Mouse (Mus musculus) left cerebral cortex, postnatal 14 days (tissue): ENCODE results near the gene Napepld. TPM values are rescaled to one million over a fixed set of nuclear protein-coding genes. Genes with fewer than 3 reads are reported as not detected.

Experiments
- DNase-seq, 2 experiments: peaks; one replicate each; pipeline ENCODE4 v3.0.0; 2021 to 2022; ENCODE audit warnings: low spot score in 2 of 2, mixed read lengths in 1 of 2
- intact Hi-C: fragments of 180-260 bp; cut with DNase I; formaldehyde crosslinking; loops from one replicate; pipeline ENCODE4 v1.15.1; 2025
- total RNA-seq, 2 experiments: library from RNA; stranded (reverse); gene quantifications; 2 replicates each; pipeline ENCODE4 v1.2.3; 2021

Napepld gene
- total RNA-seq, 2 experiments from 2014 or later = 8.6 to 9.0 TPM

GRCm38 (mm10) chr5:21675494-21675893, 25.7 kb downstream of the Napepld start:
- DNase-seq = no peak
- intact Hi-C loops = no loop called here

DNA sequence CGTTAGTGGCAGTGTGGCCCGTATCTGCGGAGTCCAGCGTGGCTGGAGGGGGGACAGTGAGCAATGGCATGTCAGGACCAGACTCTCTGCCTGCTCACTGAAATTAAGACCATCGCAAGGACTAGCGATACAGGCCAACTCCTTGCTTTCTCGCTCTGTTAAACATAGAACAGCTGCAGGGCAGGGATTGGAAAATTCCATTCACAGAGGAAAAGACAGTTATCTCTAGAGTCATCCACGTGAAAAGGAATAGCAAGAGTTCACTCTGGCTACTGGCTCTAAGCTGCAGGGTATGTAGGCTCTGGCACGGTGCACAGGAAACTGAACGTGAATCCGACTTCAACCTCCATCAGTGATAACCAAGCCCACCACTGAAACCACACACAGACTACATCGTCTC, 26.2 kb downstream of the Napepld start:
- intact Hi-C loops = no loop called here
- DNase-seq = no peak

DNA sequence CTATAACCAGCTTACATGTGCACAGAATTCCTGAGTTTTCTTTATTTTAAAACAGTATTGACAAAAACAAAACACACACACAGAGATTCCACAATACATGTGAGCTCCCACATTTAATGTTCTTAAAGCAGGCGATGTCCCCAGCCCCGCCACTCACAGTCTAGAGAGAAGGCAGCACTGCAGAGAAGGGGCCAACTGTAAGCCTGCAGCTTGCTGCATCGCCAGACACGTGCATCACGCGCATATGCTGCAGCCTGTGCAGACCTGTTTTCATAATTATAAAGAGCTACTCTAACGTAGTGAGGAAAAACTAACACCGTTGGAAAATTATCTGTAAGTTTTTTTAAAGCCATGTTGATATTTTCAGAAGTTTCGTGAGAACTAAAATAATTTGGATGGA, 27.5 kb downstream of the Napepld start:
- intact Hi-C loops = no loop called here

DNA sequence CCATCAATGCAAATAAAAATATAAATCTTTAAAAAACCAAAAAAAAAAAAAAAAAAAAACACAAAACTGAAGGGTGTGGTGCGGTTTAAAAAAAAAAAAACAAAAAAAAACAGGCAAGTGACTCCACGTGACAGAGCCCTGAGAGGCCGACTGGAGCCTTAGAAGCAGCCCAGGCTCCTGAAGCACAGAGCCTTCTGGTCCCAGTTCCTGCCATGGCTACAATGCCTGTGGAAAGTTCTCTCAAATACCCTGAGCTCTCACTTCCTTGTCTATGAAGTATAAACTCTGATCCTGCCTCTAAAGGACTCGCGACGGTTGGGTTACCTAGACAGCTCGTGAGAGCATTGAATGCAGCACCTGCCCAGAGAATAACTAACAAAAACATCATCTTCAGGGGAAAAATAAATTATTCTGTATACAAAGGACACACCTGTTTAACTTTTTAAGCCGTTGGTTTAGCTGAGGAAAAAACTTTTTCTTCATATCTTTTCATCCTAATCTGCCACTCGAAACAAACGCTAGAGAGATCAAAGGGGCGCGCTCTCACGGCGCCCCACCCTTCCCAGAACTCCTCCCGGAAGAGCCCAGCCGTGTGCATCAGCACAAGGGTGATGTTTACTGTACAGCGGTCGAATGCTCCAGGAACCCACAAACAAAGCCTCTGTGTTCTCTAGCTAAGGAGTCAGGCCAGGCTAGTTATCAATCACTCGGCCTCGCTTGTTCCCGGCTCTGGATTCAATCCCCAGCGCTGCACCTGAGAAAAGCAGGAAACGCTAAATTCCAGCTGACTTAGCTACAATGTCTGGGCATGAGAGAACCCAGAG, 28.2 kb downstream of the Napepld start:
- no peak for DNase-seq
- intact Hi-C loops = no loop called here

More for the DNA sequence above, 27.5 kb downstream of the Napepld start:
- no peak for DNase-seq

DNA sequence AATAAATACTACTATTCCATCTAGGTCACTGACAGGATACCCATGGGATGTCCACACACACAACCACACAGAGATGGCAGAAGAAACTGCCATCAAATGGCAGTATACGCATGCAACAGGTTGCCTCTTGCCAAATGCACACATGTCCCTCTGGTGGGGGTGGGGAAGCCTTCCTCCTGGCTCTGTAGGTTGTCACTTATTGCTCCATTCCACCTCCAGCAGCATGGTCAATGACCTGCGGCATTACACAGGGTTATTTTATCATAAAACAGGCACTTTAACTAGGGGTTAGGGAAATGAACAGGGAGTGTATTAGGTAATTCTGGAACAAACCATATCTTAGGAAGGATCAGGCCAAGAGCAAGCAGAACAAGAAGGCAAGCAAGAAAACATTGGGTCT, 31.9 kb downstream of the Napepld start:
- intact Hi-C loops = loop anchor here (10.0 kb wide), 1 partner anchor 845 kb away; no protein-coding TSS in a partner anchor
- DNase-seq = no peak

DNA sequence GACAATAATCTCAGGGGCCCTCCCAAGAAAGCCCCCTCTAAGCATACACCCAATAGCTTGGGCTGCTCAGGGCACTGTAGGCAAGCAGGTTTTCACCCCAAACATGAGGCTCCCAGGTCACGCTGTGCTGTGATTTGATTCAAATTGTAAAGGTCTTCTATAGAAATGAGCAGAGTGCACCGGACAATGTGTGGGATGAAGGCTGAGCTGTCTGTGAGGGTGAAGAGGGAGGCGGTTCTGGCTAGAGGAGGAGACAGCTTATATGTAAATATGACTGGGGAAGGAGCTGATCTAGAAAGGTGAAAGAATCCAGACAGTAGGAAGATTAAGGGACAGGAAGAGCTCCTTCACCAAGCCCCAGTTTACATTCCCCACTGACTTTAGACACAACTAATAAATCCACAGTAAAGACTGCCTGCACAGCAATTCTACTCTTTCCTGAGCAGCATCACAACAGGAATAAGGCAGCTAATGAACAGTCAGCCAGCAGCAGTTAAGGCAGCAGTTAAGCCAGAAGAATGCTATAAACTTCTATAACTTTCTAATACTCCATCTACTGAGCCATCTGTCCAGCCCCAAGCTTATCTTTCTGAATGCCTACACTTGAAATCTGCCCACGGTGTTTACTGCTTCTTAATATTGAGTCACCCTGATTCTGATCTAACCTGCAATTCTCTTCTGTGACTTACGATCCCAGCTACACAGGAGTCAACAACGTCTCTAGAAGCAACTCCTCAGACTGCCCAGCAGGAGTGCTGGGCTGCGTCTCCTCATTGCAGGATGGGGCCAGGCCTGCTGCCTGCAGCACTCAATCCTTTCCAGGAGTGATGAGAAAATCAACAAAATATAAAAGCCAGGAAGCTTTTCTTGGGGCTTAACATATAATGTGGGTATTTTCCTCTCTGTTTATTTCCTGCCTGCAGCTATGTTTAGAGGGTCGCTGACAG, 33.7 kb downstream of the Napepld start:
- intact Hi-C loops = loop anchor here (10.0 kb wide), 1 partner anchor 847 kb away; no protein-coding TSS in a partner anchor
- no peak for DNase-seq

GRCm38 (mm10) chr5:21663081-21663480, 38.1 kb downstream of the Napepld start:
- DNase-seq = no peak
- intact Hi-C loops = loop anchor here (10.0 kb wide), 1 partner anchor 852 kb away; no protein-coding TSS in a partner anchor

DNA sequence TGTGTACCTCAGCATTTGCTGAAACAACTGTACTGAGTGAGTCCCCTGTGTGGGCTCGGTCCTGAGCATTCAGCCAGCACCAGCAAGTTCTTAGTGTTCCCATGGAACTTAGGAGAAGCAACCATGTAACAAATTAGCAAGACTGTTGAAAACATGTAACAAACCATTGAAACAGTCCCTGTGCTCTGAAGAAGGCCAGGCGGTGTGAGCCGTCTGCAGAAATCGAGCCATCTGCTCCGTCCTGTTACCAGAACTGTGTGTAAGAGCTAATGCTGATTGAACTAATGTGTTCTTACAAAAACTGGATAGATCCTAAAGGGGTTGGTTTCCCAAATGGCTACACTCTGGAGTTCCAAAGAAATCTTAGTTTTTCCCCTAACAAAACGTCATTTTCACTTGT, 40.3 kb downstream of the Napepld start:
- intact Hi-C loops = loop anchor here (10.0 kb wide), 1 partner anchor 854 kb away; no protein-coding TSS in a partner anchor
- no peak for DNase-seq

DNA sequence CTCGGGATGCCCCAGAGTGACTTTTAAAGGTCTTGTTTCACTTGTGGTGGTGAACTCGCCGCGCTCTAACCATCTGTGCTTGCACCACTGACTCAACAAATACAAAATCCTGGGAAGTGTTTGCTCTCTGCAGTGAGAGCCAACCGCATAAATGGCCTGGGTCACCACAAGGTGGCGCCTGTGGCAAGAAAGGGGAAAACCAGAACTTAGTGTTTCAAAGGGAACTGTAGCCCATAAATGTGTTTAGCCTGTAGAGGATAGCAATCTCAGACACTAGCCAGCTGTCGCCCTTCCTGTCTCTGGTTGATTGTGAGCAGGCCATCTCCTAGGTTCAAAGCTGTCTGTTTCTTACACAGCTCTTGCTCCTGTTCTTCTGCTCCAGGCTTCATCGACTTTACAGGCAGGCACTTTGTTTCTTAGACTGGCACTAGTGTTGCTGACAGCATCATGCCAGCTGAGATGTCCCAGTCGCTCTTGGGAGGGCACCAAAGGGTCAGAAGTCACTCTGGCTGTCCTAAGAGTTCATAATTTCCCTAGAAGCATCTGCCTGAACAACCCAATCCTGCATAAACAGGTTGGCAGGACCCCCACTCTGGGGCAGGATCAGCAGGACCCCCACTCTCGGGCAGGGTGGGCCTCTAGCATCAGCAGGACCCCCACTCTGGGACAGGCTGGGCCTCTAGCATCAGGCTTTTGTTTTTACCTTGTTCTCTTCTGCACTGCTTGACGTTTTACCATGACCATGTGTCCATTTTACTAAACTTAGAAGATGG, 42.4 kb downstream of the Napepld start:
- intact Hi-C loops = loop anchor here (2.0 to 5.0 kb wide), 2 partner anchors 43 to 76 kb away; partner anchors contain the start of gene Napepld
- DNase-seq = peak; percentile 75 to 79

GRCm38 (mm10) chr5:21658038-21658437, 43.2 kb downstream of the Napepld start:
- intact Hi-C loops = loop anchor here (2.0 to 5.0 kb wide), 2 partner anchors 44 to 77 kb away; partner anchors contain the start of gene Napepld
- no peak for DNase-seq

DNA sequence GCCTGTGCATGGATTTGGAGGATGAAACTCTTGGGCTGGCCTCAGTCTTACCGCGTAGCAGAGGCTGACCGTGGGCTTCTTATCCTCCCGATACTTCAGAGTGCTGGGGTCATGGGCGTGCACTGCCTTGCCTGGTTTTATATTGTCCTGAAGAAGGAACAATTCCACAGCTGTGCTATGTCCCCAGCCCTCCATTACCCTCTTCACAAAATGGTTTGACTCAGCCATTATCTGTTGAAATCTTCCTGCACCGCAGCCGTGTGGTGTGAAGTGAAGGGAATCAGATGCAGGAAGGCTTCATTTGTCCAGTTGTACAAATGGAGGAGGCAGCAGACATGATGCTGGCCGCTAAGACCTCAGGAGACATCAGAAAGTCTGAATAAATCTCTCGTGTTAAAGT, 44.3 kb downstream of the Napepld start:
- no peak for DNase-seq
- intact Hi-C loops = loop anchor here (5.0 kb wide), 1 partner anchor 45 kb away; the partner anchor contains the start of gene Napepld

GRCm38 (mm10) chr5:21651885-21652612, 49.1 kb downstream of the Napepld start:
- no peak for DNase-seq
- intact Hi-C loops = no loop called here

GRCm38 (mm10) chr5:21650736-21651135, 50.5 kb downstream of the Napepld start:
- intact Hi-C loops = no loop called here
- DNase-seq = no peak

- DNase-seq = no peak
- intact Hi-C loops = no loop called here
Observed at GRCm38 (mm10) chr5:21646133-21646491, 55.1 kb downstream of the Napepld start.

DNA sequence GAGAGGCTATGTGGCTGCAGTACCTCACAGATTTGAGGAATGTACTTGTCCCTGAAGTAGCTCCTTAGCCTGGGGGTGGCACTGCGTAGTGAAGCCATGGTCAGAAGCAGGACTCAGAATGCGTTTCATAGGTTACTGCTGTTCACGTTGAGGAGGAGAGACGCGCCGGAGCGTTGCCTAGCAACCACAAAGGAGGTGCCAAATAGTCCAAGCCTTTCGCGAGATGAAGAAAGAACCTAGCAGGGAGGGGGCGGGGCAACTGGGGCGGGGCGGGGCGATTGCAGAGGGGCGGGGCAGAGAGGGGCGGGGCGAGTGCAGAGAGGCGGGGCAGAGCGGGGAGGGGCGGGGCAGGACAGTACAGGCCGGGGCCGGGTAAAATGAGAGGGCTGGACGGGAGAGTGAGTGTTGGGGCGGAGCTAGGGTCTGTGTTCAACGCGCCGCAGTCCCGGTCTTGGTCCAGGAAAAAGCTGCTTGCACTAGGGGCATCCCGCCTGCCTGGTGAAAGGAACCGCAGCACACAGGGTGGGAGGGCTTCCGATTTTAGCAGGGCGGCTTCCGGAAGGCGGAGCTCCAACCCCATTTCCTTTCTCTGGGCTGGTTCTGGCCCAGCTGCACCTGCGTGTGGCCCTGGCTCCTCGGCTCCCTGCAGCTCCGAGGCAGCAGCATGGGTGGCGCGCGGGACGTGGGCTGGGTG, 55.6 kb downstream of the Napepld start, which contains the start of the genes Fbxl13 and Armc10:
Gene Fbxl13, minus strand, starts transcription at position 196 of the 694 bp plus-strand sequence.
Gene Armc10, plus strand, starts transcription at position 375 of the 694 bp plus-strand sequence.
- DNase-seq = peak; percentile 89 to 95
- intact Hi-C loops = no loop called here

DNA sequence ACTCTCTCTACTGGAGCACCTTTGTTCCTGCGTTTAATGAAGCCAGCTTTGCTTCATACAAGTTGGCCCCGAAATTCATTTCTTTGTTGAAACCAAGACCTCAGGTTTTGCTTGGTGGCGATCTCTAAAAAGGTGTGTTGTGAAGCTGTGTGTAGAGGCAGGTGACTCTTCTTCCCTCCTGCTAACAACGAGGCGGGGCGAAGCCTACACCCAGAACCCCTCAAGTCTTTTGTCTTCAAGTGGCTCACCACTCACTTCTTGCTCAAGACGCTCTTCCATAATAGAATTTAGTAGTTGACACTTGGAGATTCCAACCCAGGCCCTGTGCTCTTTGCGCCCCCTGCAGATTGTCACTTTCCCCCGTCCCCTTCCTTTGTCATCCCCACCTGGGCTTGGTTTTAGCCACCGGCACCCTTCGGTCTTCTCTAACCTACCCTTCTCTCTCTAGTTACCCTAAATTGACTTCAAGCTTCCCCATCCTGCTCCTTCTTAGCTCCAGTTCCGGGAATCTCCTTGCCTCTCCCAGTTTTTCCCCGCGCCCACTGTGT, 56.2 kb downstream of the Napepld start:
- intact Hi-C loops = loop anchor here (5.0 kb wide), 1 partner anchor 378 kb away; no protein-coding TSS in a partner anchor
- no peak for DNase-seq

DNA sequence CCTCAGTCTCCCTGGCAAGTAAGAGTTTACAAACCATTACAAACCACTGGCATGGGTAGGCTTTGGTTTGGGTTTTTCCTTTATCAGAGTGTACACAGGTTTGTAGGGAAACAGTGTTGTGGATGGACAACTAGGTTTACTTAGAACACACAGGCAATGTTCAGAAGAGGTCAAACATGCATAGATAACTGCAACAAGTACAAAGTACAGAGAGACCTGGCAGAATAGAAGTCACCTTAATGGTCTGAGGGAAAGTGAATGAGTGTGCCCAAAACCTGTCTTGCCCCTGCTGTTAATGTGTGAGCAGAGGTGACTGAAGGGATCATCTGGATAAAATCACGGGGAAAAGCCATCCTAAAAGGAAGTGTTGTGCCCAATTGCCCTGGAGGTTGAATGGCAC, 57.6 kb downstream of the Napepld start:
- DNase-seq = no peak
- intact Hi-C loops = loop anchor here (2.0 to 5.0 kb wide), 2 partner anchors 209 to 376 kb away; no protein-coding TSS in a partner anchor
